Mouse (Mus musculus) heart, embryonic 14.5 days (tissue): ENCODE results near the gene Car10. TPM values are rescaled to one million over a fixed set of nuclear protein-coding genes. Genes with fewer than 3 reads are reported as not detected.

Experiments
- ATAC-seq: fragments of 200-750 bp; cut with Nextera tagmentation; 2 replicates; pipeline ENCODE4 v1.8.0; 2017; ENCODE audit warnings: low read depth, moderate TSS enrichment; ENCODE audit not compliant: insufficient number of reproducible peaks, insufficient read depth, low FRiP score
- H3K27ac ChIP-seq, 2 experiments: fragments of 200-500 bp in 1 of 2; fragments of 300-500 bp in 1 of 2; sonication (generic) in 1 of 2; replicated peaks in 1 of 2; 2 replicates each; pipeline ENCODE4 v1.5.1; 2012 to 2014; ENCODE audit warnings: low read depth in 2 of 2, low read length in 2 of 2, control low read depth in 1 of 2, mild to moderate bottlenecking in 1 of 2, mixed read lengths in 1 of 2; ENCODE audit not compliant: control insufficient read depth in 1 of 2, insufficient read depth in 1 of 2
- H3K27me3 ChIP-seq: fragments of 300-500 bp; sonication (generic); 2 replicates; pipeline ENCODE4 v1.6.1; 2014; ENCODE audit warnings: mild to moderate bottlenecking, low read length, control low read depth; ENCODE audit not compliant: control insufficient read depth, insufficient read depth
- H3K36me3 ChIP-seq: fragments of 300-500 bp; sonication (generic); 2 replicates; pipeline ENCODE4 v1.6.1; 2014; ENCODE audit warnings: mild to moderate bottlenecking, control low read depth, low read length, mixed read lengths; ENCODE audit not compliant: control insufficient read depth, insufficient read depth
- H3K4me1 ChIP-seq, 2 experiments: fragments of 200-500 bp in 1 of 2; fragments of 300-500 bp in 1 of 2; sonication (generic) in 1 of 2; 2 replicates each; pipeline ENCODE4 v1.6.1; 2012 to 2014; ENCODE audit warnings: low read length in 2 of 2, control low read depth in 1 of 2, mixed read lengths in 1 of 2; ENCODE audit not compliant: control insufficient read depth in 2 of 2, insufficient read depth in 2 of 2
- H3K4me2 ChIP-seq: fragments of 300-500 bp; sonication (generic); 2 replicates; pipeline ENCODE4 v1.6.1; 2014; ENCODE audit warnings: mild to moderate bottlenecking, low read length
- H3K4me3 ChIP-seq, 2 experiments: fragments of 200-500 bp in 1 of 2; fragments of 300-500 bp in 1 of 2; sonication (generic) in 1 of 2; 2 replicates each; pipeline ENCODE4 v1.5.1; 2012 to 2014; ENCODE audit warnings: low read length in 2 of 2, mild to moderate bottlenecking in 2 of 2, control low read depth in 1 of 2, low read depth in 1 of 2, moderate library complexity in 1 of 2; ENCODE audit not compliant: control insufficient read depth in 1 of 2, insufficient read depth in 1 of 2
- H3K9ac ChIP-seq: fragments of 300-500 bp; sonication (generic); 2 replicates; pipeline ENCODE4 v1.6.1; 2014; ENCODE audit warnings: mild to moderate bottlenecking, low read length
- H3K9me3 ChIP-seq: fragments of 300-500 bp; sonication (generic); 2 replicates; pipeline ENCODE4 v1.6.1; 2016; ENCODE audit warnings: low read length, control low read depth; ENCODE audit not compliant: control insufficient read depth
- WGBS: fragments of 180-500 bp; shearing (Covaris S2); extraction: QIAGEN DNeasy Blood & Tissue Kit; methylation state at CpG from one replicate; pipeline ENCODE4 v1.1.7; 2014; 5-methylcytosine and 5-hydroxymethylcytosine counted together
- polyA plus RNA-seq: library from polyadenylated mRNA; unstranded; fragments of >200 nt; fragmentation: Nextera tagmentation; extraction: Ambion mirVana; gene quantifications from 2 replicates; pipeline ENCODE4 v1.2.1, GENCODE M21; 2014

Gene Car10
- polyA plus RNA-seq, 1 experiment from 2014 or later, result not detected

DNA sequence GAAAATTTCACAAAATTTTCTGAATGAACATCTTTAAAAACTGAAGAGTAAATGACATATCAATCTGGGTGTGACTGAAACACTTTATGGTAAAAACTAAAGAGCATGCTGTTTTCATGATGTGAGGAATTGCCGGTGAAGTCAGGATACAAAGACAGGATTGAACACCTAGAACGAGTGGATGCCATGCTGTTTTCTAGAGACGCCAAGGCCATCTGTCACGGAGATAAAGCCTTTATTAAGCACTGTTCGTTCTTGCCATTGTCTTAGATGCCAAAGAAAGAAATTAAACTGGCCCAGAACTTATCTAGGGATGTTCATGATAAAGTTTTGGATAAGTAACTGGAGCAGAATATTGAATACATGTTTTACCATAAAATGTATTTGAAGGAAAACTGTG is 153.9 kb downstream of the Car10 start:
- no peak for ATAC-seq
- H3K27ac ChIP-seq, result no peak overlapping the region
- H3K4me3 ChIP-seq, result no peak overlapping the region
- no peaks in the 10 kb centered on the region for H3K36me3 ChIP-seq
- H3K9me3 ChIP-seq, result no peaks in the 10 kb centered on the region
- WGBS, result 69% methylated on average over 5 of the region's 5 CpGs
- no peak overlapping the region for H3K4me2 ChIP-seq
- H3K4me1 ChIP-seq, result no peaks in the 10 kb centered on the region
- H3K9ac ChIP-seq, result no peak overlapping the region
- no peaks in the 10 kb centered on the region for H3K27me3 ChIP-seq

DNA sequence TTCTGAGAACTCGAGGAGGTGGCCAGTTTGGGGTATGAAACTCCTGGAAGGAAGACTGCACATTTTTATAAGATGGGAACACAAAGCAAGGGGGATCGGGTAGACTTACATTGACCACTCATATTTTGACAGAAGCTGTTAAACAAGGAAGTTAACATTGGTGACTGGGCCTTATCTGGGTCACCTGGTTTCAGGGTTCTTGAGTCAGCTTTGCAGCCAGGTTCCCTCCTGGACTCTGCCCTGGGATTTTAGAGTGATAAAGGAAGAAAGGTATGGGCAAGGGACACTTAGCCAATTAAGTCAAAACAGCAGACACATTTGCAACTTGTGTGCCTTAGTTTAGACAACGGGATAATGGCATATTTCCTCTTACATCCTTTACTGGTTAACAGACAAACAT is 166.2 kb downstream of the Car10 start:
- H3K27me3 ChIP-seq, result no peaks in the 10 kb centered on the region
- H3K4me3 ChIP-seq, result no peak overlapping the region
- H3K9me3 ChIP-seq, result no peaks in the 10 kb centered on the region
- WGBS, result 57% methylated on average over 3 of the region's 3 CpGs
- H3K4me2 ChIP-seq, result no peak overlapping the region
- H3K36me3 ChIP-seq, result no peaks in the 10 kb centered on the region
- H3K9ac ChIP-seq, result no peak overlapping the region
- H3K4me1 ChIP-seq, result no peaks in the 10 kb centered on the region
- no peak for ATAC-seq
- no peak overlapping the region for H3K27ac ChIP-seq

- H3K27ac ChIP-seq, result no peak overlapping the region
- no peak overlapping the region for H3K9ac ChIP-seq
- no peaks in the 10 kb centered on the region for H3K9me3 ChIP-seq
- no peaks in the 10 kb centered on the region for H3K27me3 ChIP-seq
- ATAC-seq, result no peak
- H3K36me3 ChIP-seq, result no peaks in the 10 kb centered on the region
- H3K4me2 ChIP-seq, result no peak overlapping the region
- WGBS, result 65% methylated on average over 6 of the region's 6 CpGs
- no peak overlapping the region for H3K4me3 ChIP-seq
- H3K4me1 ChIP-seq, result peaks cover 0 to 2% of the 10 kb centered on the region in 2 experiments; a peak in 1 of 4 replicates
Measured at GRCm38 (mm10) chr11:93272016-93272415, 174.2 kb downstream of the Car10 start.

- H3K4me3 ChIP-seq, result no peak overlapping the region
- H3K27ac ChIP-seq, result no peak overlapping the region
- no peaks in the 10 kb centered on the region for H3K9me3 ChIP-seq
- no peaks in the 10 kb centered on the region for H3K27me3 ChIP-seq
- peaks cover 0 to 2% of the 10 kb centered on the region in 2 experiments; a peak in 1 of 4 replicates for H3K4me1 ChIP-seq
- ATAC-seq, result peak; percentile 50
- WGBS, result 20% methylated on average over 6 of the region's 6 CpGs
- H3K36me3 ChIP-seq, result no peaks in the 10 kb centered on the region
- H3K4me2 ChIP-seq, result no peak overlapping the region
- H3K9ac ChIP-seq, result no peak overlapping the region
Measured at GRCm38 (mm10) chr11:93273906-93274305, 176.1 kb downstream of the Car10 start.

DNA sequence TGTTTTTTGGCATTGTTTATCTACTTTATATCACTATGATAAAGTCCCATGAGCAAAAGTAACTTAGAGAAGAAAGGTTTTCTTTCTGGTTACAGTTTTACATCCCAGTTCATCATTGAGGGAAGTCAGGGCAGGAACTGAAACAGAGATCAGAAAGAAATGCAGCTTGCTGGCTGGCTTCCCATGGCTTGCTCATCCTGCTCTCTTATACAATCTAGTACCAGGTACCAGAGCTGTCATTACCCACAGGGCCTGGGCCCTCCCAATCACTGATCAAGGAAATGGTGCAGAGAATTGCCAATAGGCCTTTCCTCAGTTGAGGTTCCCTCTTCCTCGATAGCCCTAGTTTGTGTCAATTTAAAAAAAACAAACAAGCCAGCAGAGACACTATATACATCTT is 195.8 kb downstream of the Car10 start:
- 67% methylated on average over 1 of the region's 1 CpGs for WGBS
- no peaks in the 10 kb centered on the region for H3K4me1 ChIP-seq

GRCm38 (mm10) chr11:93309981-93310380 is 212.2 kb downstream of the Car10 start:
- Histone ChIP-seq H3K4me1 (no peaks in the 10 kb centered on the region), H3K27me3 (no peaks in the 10 kb centered on the region), H3K9me3 (no peaks in the 10 kb centered on the region), H3K9ac (no peak overlapping the region), H3K36me3 (no peaks in the 10 kb centered on the region), H3K4me2 (no peak overlapping the region), H3K4me3 (no peak overlapping the region), H3K27ac (no peak overlapping the region)
- WGBS, result 81% methylated on average over 1 of the region's 1 CpGs
- ATAC-seq, result no peak

More for the DNA sequence above, 195.8 kb downstream of the Car10 start:
- no peaks in the 10 kb centered on the region for H3K9me3 ChIP-seq
- no peak for ATAC-seq
- no peaks in the 10 kb centered on the region for H3K27me3 ChIP-seq
- no peak overlapping the region for H3K9ac ChIP-seq
- no peak overlapping the region for H3K27ac ChIP-seq
- H3K36me3 ChIP-seq, result no peaks in the 10 kb centered on the region
- no peak overlapping the region for H3K4me3 ChIP-seq
- no peak overlapping the region for H3K4me2 ChIP-seq

GRCm38 (mm10) chr11:93337756-93338155 is 239.9 kb downstream of the Car10 start:
- 75% methylated on average over 3 of the region's 3 CpGs for WGBS
- no peak overlapping the region for H3K4me2 ChIP-seq
- no peaks in the 10 kb centered on the region for H3K36me3 ChIP-seq
- no peak overlapping the region for H3K27ac ChIP-seq
- no peak for ATAC-seq
- H3K9ac ChIP-seq, result no peak overlapping the region
- H3K9me3 ChIP-seq, result no peaks in the 10 kb centered on the region
- H3K4me3 ChIP-seq, result no peak overlapping the region
- no peaks in the 10 kb centered on the region for H3K27me3 ChIP-seq
- H3K4me1 ChIP-seq, result no peaks in the 10 kb centered on the region

DNA sequence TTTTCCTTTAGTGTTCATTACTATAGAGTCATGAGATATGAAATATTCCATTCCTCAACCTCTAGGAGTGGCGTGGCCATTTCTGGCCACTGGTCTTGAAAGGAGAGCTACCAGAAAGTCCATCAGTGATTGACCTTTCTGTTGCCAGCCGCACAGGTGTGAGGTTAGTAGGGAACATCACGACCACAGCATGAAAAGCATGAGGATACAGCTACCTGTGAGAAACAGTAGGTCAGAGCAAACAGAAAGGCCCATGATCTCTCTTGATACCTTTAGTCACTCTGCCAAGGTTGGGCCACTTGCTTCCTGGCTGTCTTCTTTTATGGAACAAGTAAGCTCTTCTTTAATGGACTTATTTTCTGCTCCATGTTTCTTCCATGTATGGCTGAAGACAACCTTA is 246.1 kb downstream of the Car10 start:
- H3K4me1 ChIP-seq, result no peaks in the 10 kb centered on the region
- H3K36me3 ChIP-seq, result no peaks in the 10 kb centered on the region
- H3K4me2 ChIP-seq, result no peak overlapping the region
- H3K9me3 ChIP-seq, result no peaks in the 10 kb centered on the region
- no peak overlapping the region for H3K27ac ChIP-seq
- H3K4me3 ChIP-seq, result no peak overlapping the region
- no peaks in the 10 kb centered on the region for H3K27me3 ChIP-seq
- 68% methylated on average over 3 of the region's 3 CpGs for WGBS
- ATAC-seq, result no peak
- no peak overlapping the region for H3K9ac ChIP-seq
